Mouse (Mus musculus) urinary bladder, postnatal 14 days (tissue): Measurements from ENCODE around the gene Xylt1.

Experiments used
- DNase-seq: peaks from one replicate; pipeline ENCODE4 v3.0.0; 2021; ENCODE audit warnings: low spot score

Gene Xylt1

DNA sequence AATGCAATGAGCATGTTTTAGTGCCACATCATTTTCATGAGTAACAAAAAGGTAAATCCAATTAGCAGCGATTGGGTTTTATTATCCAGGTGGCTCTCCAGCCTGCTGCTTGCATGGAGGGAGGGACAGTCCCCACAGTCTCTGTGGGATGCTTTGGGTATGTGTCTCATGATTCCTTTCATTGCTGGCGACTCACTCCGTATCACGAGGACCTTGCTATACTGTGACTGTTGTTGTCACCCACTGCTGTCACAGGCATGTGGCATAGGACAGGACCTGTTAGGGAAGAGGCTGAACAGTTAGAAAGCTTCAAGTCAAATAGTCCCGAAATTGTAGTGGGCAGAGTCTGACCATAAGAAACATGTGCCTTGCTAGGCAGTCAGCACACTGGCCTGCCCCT, 234.1 kb downstream of the Xylt1 start:
- no peak for DNase-seq

DNA sequence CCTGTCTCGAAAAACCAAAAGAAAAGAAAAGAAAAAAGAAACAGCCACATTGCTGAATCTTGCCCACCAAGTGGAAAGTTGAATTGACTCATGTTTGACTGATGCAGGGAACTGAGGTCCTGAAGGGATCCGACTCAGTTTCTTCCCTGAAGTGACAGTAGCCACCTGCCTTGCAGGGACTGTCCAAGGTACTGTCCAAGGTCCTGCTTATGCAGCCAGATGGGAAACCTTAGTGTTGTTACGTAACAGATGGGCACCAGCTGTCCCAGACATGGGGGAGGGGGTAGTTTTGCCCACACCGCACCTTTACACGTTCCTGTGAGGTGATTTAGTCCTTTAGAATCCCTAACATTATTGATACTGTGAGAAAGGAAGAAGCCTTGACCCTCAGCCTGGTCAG, 235.5 kb downstream of the Xylt1 start:
- no peak for DNase-seq

GRCm38 (mm10) chr7:117618715-117619150, 238.0 kb downstream of the Xylt1 start:
- DNase-seq: no peak

DNA sequence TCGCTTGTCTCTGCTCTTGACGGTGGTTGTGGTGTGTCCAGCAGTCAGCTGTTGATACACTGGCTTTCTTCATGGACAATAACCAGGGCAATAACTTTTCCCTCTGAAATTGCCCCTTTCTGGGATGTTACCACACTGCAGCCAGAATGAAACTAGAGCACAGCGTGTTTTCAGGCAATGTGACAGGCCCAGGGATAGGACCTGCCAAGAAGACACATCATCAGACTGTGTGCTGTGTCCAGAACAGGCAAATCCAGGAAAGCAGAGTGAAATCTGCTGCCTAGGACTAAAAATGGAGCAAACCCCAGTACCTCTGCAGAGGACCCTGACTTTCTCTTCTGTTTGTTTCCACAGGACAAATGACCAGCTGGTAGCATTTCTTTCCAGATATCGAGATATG, 240.8 kb downstream of the Xylt1 start:
- DNase-seq: no peak

DNA sequence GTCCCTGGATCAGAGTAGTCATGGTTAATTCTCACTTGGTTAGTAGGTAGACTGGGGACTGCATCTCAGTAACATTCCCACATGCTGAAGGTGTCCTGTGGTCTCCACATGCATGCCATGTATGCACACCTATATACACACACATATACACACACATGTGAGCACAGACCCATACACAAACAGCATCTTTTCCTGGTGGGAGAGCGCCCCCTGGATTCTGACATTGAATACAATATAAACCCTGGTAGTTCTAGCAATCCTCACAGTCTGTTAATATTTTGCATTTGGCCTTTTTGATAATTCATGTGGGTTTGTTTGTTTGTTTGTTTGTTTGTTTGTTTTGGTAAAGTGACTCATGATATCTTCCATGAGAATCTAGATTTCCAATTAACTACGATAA, 242.0 kb downstream of the Xylt1 start:
- DNase-seq: peak; percentile 33

GRCm38 (mm10) chr7:117628791-117629190, 248.0 kb downstream of the Xylt1 start:
- DNase-seq: no peak

GRCm38 (mm10) chr7:117630657-117631056, 249.9 kb downstream of the Xylt1 start:
- peak; percentile 22 for DNase-seq

- no peak for DNase-seq
Measured at GRCm38 (mm10) chr7:117635584-117635983, 254.8 kb downstream of the Xylt1 start.

DNA sequence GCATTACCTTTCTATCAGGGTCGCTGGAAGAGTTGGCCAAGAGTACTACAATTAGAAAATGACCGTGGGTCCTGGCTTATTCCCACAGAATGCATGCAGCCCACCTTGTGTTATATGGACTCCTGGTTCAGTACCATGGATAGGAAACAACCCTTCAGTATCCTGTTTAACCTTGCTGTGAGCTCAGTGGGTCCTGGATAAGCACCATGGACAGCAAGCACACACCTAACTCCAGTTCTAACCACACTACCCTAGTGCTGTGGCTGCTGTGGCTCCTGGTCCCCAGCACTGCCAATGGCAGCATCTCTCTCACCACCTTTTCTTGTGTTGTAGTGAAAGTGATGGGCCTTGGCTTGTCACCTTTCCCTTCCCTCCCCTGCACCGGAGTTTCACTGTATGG, 255.9 kb downstream of the Xylt1 start:
- no peak for DNase-seq

- DNase-seq: no peak
Measured at GRCm38 (mm10) chr7:117637997-117638396, 257.2 kb downstream of the Xylt1 start.

GRCm38 (mm10) chr7:117652637-117653036, 271.9 kb downstream of the Xylt1 start:
- DNase-seq: no peak

DNA sequence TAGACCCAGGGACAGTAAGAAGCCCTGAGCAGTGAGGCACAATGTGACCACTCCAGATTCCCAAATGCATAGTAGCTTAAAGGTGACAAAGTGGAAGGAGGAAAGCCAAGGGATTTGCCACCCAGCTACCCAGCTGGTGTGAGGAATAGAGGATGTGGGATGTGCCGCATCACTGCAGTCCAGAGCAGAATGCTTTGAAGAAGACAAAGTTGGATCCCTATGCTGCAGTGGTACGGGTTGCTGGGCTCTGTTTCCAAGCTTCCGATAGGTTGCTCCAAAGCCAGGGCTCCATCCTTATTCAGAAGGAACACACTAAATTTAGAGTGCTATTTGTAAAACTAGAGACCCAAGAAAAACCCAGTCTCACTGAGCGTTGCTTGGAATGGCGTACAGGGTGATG, 275.0 kb downstream of the Xylt1 start:
- DNase-seq: no peak

- no peak for DNase-seq
Measured at GRCm38 (mm10) chr7:117658180-117658579, 277.4 kb downstream of the Xylt1 start.

- DNase-seq: no peak
Measured at GRCm38 (mm10) chr7:117658739-117659138, 278.0 kb downstream of the Xylt1 start.

GRCm38 (mm10) chr7:117667286-117667685, 286.5 kb downstream of the Xylt1 start:
- no peak for DNase-seq

DNA sequence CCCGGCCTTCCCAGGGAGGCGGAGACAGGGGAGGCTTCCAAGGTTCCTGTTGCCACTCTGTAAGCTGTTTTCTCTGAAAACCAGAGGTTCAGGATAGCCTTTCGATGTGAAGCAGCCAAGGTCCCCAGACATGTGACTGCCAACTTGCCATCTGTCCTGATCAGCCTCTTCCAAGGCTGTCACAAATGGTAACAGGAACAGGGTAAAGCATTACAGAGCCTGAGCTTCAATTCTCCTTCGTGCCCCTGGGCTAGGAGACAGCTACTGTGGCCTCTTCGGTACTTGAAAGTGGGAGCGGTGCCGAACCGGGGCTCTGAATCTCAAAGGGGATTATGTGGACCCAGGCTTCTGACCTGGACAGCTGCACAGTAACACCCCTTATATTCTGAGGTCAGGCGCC, 287.4 kb downstream of the Xylt1 start:
- DNase-seq: no peak

GRCm38 (mm10) chr7:117672121-117672591, 291.4 kb downstream of the Xylt1 start:
- no peak for DNase-seq

DNA sequence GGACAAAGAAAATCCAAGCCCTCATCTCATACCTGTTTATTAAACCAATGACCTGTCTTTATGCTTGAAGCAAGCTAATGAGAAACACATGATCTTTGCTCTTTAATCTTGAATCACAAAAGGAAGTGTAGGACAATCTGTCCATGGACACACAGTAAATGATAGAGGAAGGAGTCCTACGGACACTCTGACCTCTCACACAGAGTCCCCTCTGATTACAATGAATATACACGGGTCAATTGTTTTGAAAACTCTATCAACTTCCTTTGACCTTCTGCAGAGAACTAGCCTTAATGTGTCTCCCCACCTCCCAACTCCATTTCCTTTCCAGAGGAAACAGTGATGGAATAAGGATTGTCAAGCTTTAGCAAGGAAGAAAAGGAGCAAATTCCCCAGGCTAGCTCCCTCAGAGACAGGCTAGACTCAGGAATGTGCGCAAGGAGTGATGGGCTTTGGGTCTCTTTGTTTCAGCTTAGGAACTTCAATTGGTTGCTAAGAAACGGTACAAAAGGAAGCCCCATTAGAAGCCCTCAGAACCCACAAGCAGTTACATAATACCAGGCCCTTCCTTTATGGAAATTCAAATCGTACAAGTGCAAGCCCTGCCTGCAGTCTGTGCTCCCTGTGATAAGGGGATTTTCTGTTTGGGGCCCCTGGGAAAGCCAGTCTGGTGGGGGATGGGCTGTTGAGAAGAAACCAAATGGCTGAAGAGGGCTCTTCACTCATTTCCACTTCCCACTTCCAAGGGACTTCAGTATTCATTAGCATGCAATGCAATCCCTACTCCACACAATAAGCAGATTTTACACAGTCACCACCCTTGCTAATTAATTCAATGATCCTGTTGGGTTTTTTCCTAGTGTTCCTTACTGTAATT, 305.6 kb downstream of the Xylt1 start:
- DNase-seq: no peak

GRCm38 (mm10) chr7:117686997-117687302, 306.2 kb downstream of the Xylt1 start:
- no peak for DNase-seq

- no peak for DNase-seq
Measured at GRCm38 (mm10) chr7:117695612-117696011, 314.8 kb downstream of the Xylt1 start.

DNA sequence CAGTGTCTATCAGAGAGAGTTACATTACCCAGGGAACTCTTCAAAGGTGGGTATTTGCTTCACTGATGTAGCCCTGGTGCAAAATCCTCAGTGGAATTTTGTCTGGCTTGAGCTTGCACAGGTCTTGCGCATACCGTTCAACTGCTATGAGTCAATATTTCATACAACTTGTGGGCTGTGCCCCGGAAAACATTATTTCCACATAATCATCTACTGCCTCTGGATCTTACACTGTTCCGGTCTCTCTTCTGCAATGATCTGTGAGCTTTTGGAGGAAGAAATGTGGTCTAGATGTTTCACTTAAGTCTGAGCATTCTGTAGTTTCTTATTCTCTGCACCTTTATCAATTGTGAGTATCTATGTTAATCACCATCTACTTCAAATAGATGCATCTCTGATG, 316.9 kb downstream of the Xylt1 start:
- no peak for DNase-seq

GRCm38 (mm10) chr7:117698551-117699114, 317.9 kb downstream of the Xylt1 start:
- DNase-seq: no peak

GRCm38 (mm10) chr7:117699343-117699985, 318.7 kb downstream of the Xylt1 start:
- DNase-seq: no peak
